Mouse (Mus musculus): ENCODE results near the gene Wnt6.

Wnt6 gene

GRCm38 (mm10) chr1:74775816-74776215, 4.1 kb downstream of the Wnt6 start:
- DNase-seq (ENCODE audit: low read depth), result peak; percentile 43

- DNase-seq (ENCODE audit: low read depth), result no peak
Observed at GRCm38 (mm10) chr1:74778934-74779486, 7.3 kb downstream of the Wnt6 start.

- no peak for DNase-seq (ENCODE audit: low read depth)
Observed at GRCm38 (mm10) chr1:74782045-74782444, 10.4 kb downstream of the Wnt6 start.

- no peak for DNase-seq (ENCODE audit: low read depth)
Observed at GRCm38 (mm10) chr1:74783554-74783953, 11.9 kb downstream of the Wnt6 start.

- peak; percentile 35 for DNase-seq (ENCODE audit: low read depth)
Observed at GRCm38 (mm10) chr1:74784041-74784759, 12.5 kb downstream of the Wnt6 start.

- DNase-seq (ENCODE audit: low read depth), result peak; percentile 89
Observed at GRCm38 (mm10) chr1:74787846-74788245, 16.2 kb downstream of the Wnt6 start.

- DNase-seq (ENCODE audit: low read depth), result no peak
Observed at GRCm38 (mm10) chr1:74788603-74789176, 17.0 kb downstream of the Wnt6 start.

- DNase-seq (ENCODE audit: low read depth), result no peak
Observed at GRCm38 (mm10) chr1:74790095-74790494, 18.4 kb downstream of the Wnt6 start.

GRCm38 (mm10) chr1:74791249-74791648, 19.6 kb downstream of the Wnt6 start, which contains the start of gene Wnt10a:
TSS of gene Wnt10a (plus strand) at chr1:74791516.
- DNase-seq (ENCODE audit: low read depth), result no peak

GRCm38 (mm10) chr1:74792831-74793660, 21.4 kb downstream of the Wnt6 start:
- no peak for DNase-seq (ENCODE audit: low read depth)

GRCm38 (mm10) chr1:74794487-74795144, 22.9 kb downstream of the Wnt6 start:
- DNase-seq (ENCODE audit: low read depth), result peak; percentile 57

- no peak for DNase-seq (ENCODE audit: low read depth)
Observed at GRCm38 (mm10) chr1:74795145-74795529, 23.4 kb downstream of the Wnt6 start.

- peak; percentile 47 for DNase-seq (ENCODE audit: low read depth)
Observed at GRCm38 (mm10) chr1:74797459-74797858, 25.8 kb downstream of the Wnt6 start.

GRCm38 (mm10) chr1:74800424-74800888, 28.8 kb downstream of the Wnt6 start:
- no peak for DNase-seq (ENCODE audit: low read depth)

- no peak for DNase-seq (ENCODE audit: low read depth)
Observed at GRCm38 (mm10) chr1:74801631-74802140, 30.0 kb downstream of the Wnt6 start.

- DNase-seq (ENCODE audit: low read depth), result no peak
Observed at GRCm38 (mm10) chr1:74802795-74803656, 31.3 kb downstream of the Wnt6 start.

GRCm38 (mm10) chr1:74804211-74804870, 32.6 kb downstream of the Wnt6 start:
- no peak for DNase-seq (ENCODE audit: low read depth)

GRCm38 (mm10) chr1:74805340-74805835, 33.7 kb downstream of the Wnt6 start:
- no peak for DNase-seq (ENCODE audit: low read depth)

GRCm38 (mm10) chr1:74805843-74806242, 34.2 kb downstream of the Wnt6 start:
- DNase-seq (ENCODE audit: low read depth), result no peak
